Mouse (Mus musculus) olfactory bulb, adult 2 months (tissue): Measurements from ENCODE around the gene Actn1. TPM values are rescaled to one million over a fixed set of nuclear protein-coding genes. Genes with fewer than 3 reads are reported as not detected.
A peak's percentile ranks its signal among the peaks of the same experiment; 100 is the strongest.

Experiments used
- H3K27ac ChIP-seq: fragments of 200-500 bp; 2 replicates; pipeline ENCODE4 v1.5.1; 2012; ENCODE audit warnings: low read depth, low read length; ENCODE audit not compliant: insufficient read depth
- H3K4me1 ChIP-seq: fragments of 200-500 bp; 2 replicates; pipeline ENCODE4 v1.6.1; 2012; ENCODE audit warnings: low read length; ENCODE audit not compliant: control insufficient read depth, insufficient read depth
- H3K4me3 ChIP-seq: fragments of 200-500 bp; 2 replicates; pipeline ENCODE4 v1.5.1; 2012; ENCODE audit warnings: mild to moderate bottlenecking, low read depth, low read length, moderate library complexity; ENCODE audit not compliant: insufficient read depth
- CTCF ChIP-seq: fragments of 200-500 bp; IDR thresholded peaks from 2 replicates; pipeline ENCODE4 v1.5.1; 2012; ENCODE audit warnings: low read depth, mild to moderate bottlenecking, low read length, moderate library complexity; ENCODE audit not compliant: insufficient read depth
- POLR2A ChIP-seq: fragments of 200-500 bp; IDR thresholded peaks from 2 replicates; pipeline ENCODE4 v1.6.1; 2012; ENCODE audit warnings: mild to moderate bottlenecking, low read depth, low read length, moderate library complexity; ENCODE audit not compliant: insufficient read depth
- WGBS: fragments of 180-500 bp; shearing (Covaris S2); methylation state at CpG from one replicate; pipeline ENCODE4 v1.1.7; 2018; 5-methylcytosine and 5-hydroxymethylcytosine counted together
- polyA plus RNA-seq: library from polyadenylated mRNA; stranded (reverse); fragments of >200 nt; gene quantifications from 2 replicates; pipeline ENCODE4 v1.2.4, GENCODE M21; 2012; ENCODE audit warnings: low replicate concordance; ENCODE audit not compliant: missing spikeins, insufficient read depth, insufficient read length

The Actn1 gene
- polyA plus RNA-seq, 1 experiment, result not detected

GRCm38 (mm10) chr12:80247067-80247466 lies 13.1 kb downstream of the Actn1 start:
- 51% methylated on average over 5 of the region's 5 CpGs for WGBS
- Histone ChIP-seq H3K4me1 (peaks cover 34% of the 10 kb centered on the region), H3K27ac (no peak overlapping the region), H3K4me3 (no peak overlapping the region)
- no peak for TF ChIP-seq POLR2A
- no peak for TF ChIP-seq CTCF

DNA sequence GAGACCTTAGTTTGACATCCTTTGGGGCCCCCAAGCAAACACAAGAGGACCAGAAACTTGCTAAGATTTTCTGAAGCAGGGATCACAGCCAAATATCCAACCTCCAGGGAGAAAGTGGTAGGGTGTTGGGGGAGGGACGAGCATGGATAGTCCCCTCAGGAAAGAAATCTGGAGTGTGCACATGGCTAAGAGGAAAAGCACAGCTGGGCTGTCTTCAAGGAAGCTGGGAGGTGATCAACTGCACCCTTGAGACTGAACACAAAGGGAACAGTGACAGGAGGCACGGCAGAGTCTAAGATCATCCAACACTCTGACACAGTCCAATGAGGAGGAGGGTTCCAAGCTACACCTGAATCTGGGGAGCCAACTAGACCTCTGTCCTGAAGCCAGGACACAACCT lies 13.7 kb downstream of the Actn1 start:
- 31% methylated on average over 2 of the region's 2 CpGs for WGBS
- H3K27ac ChIP-seq, result no peak overlapping the region

DNA sequence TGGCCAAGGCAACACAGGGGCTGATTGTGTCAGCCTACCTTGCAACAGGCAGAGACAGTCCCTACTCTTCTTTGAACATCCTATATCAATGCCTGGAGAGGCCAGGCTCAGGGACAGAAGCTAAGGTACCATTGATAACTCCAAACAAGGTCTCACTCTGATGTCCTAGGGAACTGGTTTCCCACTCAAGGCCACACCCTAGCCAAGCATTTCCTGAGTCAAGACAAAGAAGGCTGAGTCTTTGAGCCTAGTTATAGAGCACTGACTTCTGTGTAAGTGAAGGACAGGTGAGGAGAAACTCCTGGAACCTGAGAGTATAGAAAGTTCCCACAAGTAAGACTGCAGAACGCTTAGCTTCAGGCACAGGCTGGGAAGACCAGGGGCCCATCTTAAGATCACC lies 15.4 kb downstream of the Actn1 start:
- WGBS, result 95% methylated on average over 1 of the region's 1 CpGs
- Histone ChIP-seq H3K4me1 (peaks cover 33% of the 10 kb centered on the region), H3K4me3 (no peak overlapping the region), H3K27ac (no peak overlapping the region)
- no peak for TF ChIP-seq CTCF

More for the DNA sequence above, 13.7 kb downstream of the Actn1 start:
- TF ChIP-seq POLR2A (no peak), CTCF (no peak)
- Histone ChIP-seq H3K4me3 (no peak overlapping the region), H3K4me1 (peaks cover 30% of the 10 kb centered on the region)

DNA sequence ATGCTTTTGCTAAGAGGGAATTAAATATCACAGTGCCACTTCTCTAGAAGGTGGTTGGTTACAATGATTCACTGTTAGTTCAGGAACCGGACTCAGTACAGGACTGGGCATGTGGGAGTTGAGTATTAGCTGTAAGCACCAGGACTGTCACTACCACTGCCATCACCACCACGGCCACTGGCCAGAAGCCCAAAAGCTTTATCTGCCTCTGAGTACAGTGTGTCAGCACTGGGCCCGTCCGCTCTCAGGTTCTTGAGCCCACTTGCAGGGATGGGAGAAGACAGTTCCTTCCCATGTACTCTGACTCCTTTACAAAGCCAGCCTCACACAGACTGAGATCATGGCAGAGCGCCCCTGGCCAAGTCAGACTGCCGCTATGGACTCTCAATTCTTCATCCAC lies 16.0 kb downstream of the Actn1 start:
- Histone ChIP-seq H3K4me3 (no peak overlapping the region), H3K4me1 (peaks cover 36% of the 10 kb centered on the region), H3K27ac (no peak overlapping the region)
- TF ChIP-seq CTCF (no peak), POLR2A (no peak)
- WGBS, result 88% methylated on average over 6 of the region's 6 CpGs

- H3K27ac ChIP-seq, result no peak overlapping the region
- WGBS, result 73% methylated on average over 4 of the region's 4 CpGs
- H3K4me1 ChIP-seq, result peaks cover 40% of the 10 kb centered on the region
- no peak overlapping the region for H3K4me3 ChIP-seq
- no peak for TF ChIP-seq POLR2A
- TF ChIP-seq CTCF, result no peak
Measured at GRCm38 (mm10) chr12:80243335-80243734, 16.8 kb downstream of the Actn1 start.

DNA sequence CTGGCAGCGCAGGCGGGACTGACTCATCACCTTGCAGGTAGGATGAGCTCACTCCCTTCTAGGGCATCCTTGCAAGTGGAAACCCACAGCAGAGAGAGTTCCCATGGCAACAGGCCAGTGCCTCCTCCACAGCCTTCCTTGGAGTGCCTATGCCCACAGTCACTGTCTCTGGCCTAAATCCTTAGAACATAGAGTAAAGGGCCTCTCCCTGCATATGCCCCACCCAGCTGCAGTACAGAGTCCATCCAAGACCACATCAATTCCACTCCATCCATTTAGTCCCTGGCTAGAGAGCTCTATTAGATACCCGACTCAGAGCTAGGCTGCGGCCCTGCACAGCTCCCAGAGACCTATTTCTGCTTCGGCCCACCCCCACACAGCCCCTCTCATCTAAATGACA lies 20.7 kb downstream of the Actn1 start:
- no peak overlapping the region for H3K4me3 ChIP-seq
- WGBS, result 52% methylated on average over 5 of the region's 5 CpGs
- no peak for TF ChIP-seq POLR2A
- TF ChIP-seq CTCF, result no peak
- H3K4me1 ChIP-seq, result peaks cover 28% of the 10 kb centered on the region
- H3K27ac ChIP-seq, result peak overlapping the region; percentile 75

DNA sequence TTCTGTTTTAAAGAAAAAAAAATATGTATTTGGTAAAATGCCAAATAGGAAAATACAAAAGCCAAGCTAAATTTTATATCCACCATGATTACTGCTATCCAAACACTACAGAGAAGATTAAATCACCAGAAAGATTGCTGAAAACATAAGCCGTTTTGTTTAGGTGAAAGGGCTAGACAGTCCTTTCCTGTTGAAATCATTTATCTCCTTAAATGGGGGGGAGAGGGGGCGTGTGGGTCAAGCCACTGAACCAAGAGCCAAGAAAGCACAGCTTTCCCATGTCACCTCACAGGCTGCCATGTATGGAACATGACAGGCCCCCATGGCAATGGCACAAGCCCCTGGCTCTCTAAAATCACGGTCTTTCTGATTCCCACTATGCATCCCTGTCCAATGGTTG lies 21.6 kb downstream of the Actn1 start:
- WGBS, result 89% methylated on average over 3 of the region's 3 CpGs

DNA sequence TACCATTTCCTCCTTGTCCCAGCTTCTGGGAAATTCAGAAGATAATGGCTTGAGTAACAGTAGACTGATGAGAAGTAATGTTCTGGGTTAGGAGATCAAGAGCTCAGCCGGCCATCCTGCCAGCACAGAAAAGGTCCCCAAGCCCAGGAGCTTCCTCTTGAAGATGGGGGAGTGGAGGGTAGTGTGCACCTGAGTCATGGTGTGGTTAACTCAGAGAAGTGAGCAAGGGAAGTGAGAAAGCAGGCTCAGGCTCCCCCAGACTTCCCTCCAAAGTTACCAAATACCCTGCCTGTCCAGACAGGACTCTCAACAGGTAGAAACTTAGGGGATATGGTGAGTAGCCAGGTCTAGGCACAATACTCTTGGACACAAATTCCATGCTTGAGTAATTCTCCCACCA lies 24.9 kb downstream of the Actn1 start:
- H3K4me1 ChIP-seq, result peaks cover 25% of the 10 kb centered on the region
- H3K4me3 ChIP-seq, result no peak overlapping the region
- no peak overlapping the region for H3K27ac ChIP-seq
- no peak for TF ChIP-seq CTCF
- TF ChIP-seq POLR2A, result no peak
- 100% methylated on average over 1 of the region's 1 CpGs for WGBS

More for the DNA sequence above, 21.6 kb downstream of the Actn1 start:
- Histone ChIP-seq H3K27ac (no peak overlapping the region), H3K4me1 (peaks cover 24% of the 10 kb centered on the region), H3K4me3 (no peak overlapping the region)
- no peak for TF ChIP-seq POLR2A
- no peak for TF ChIP-seq CTCF

DNA sequence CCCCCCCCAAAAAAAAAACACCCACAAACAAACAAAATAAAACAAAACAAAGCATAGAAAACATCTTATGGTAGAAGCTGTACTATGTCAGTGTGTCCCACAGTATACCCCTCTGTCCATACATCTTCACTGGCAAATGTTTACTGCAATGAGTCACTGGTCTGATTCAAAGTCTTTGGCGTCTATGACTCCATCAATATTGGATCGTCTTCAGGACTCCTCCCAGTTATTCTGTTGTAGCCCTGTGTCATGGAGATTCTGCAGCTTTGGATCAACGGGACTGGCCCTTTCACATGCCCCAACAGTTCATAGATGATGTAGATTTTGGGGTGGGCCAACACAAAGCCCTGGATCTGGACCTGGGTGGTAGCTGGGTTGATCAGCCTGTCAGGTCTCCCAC lies 25.9 kb downstream of the Actn1 start:
- 95% methylated on average over 3 of the region's 3 CpGs for WGBS
- H3K4me1 ChIP-seq, result peaks cover 22% of the 10 kb centered on the region
- H3K27ac ChIP-seq, result no peak overlapping the region
- TF ChIP-seq POLR2A (no peak), CTCF (no peak)
- H3K4me3 ChIP-seq, result no peak overlapping the region

DNA sequence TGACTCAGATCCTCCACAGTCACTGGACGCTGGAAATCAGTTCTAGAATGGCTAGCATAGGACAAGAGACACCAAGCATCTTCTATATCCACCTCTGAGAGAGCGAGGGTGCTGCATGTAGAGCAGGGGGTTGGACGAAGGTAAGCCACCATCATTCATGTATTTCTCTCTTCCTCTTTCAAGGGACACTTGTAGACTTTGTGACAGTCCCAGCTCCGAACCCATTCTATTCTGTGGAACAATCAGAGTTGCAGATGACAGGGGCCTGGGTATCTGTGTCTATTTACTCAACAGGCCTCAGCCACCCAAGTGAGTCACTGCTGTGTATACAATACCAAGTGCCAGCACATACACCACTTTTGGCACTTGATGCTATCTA lies 27.3 kb downstream of the Actn1 start:
- Histone ChIP-seq H3K27ac (no peak overlapping the region), H3K4me1 (peaks cover 26% of the 10 kb centered on the region), H3K4me3 (no peak overlapping the region)
- TF ChIP-seq POLR2A, result no peak
- no peak for TF ChIP-seq CTCF
- WGBS, result 93% methylated on average over 4 of the region's 4 CpGs
